Mouse (Mus musculus): ENCODE measurements at regions not wholly inside any gene's neighbourhood (a gene's known extent, or its start where the extent isn't known, plus 50 kb on each side); places are given as distances from the start of the nearest gene placed in this dataset.
A peak's percentile ranks its signal among the peaks of the same experiment; 100 is the strongest.

- no peak for DNase-seq
These were observed 818.0 kb downstream of the Trim52 start for GRCm38 (mm10) chr14:106924026-106924425.

- DNase-seq: no peak
These were observed 818.4 kb downstream of the Trim52 start for GRCm38 (mm10) chr14:106924443-106924842.

- DNase-seq: peak; percentile 4
These were observed 839.3 kb downstream of the Trim52 start for GRCm38 (mm10) chr14:106945261-106945660.

- DNase-seq: no peak
These were observed 872.0 kb downstream of the Trim52 start for GRCm38 (mm10) chr14:106977958-106978357.

GRCm38 (mm10) chr14:106980752-106981151 is 874.8 kb downstream of the Trim52 start:
- DNase-seq: no peak

- DNase-seq: no peak
These were observed 891.7 kb downstream of the Trim52 start for GRCm38 (mm10) chr14:106997565-106998279.

- DNase-seq: no peak
These were observed 899.0 kb downstream of the Trim52 start for GRCm38 (mm10) chr14:107004981-107005380.

GRCm38 (mm10) chr14:107009617-107010016 is 903.6 kb downstream of the Trim52 start:
- no peak for DNase-seq

GRCm38 (mm10) chr14:107033807-107034206 is 927.8 kb downstream of the Trim52 start:
- DNase-seq: no peak

- DNase-seq: no peak
These were observed 946.1 kb downstream of the Trim52 start for GRCm38 (mm10) chr14:107051946-107052551.

GRCm38 (mm10) chr14:107068592-107068991 is 962.6 kb downstream of the Trim52 start:
- DNase-seq: no peak

- no peak for DNase-seq
These were observed 974.4 kb downstream of the Trim52 start for GRCm38 (mm10) chr14:107080407-107080806.

Measured in kidney, postnatal 10 days (tissue).